ENCODE assay signal across 8 mouse cellular contexts in genomic region chr15:90223969-90224750, GRCm38 (mm10). TPM values are rescaled to one million over a fixed set of nuclear protein-coding genes. Genes with fewer than 3 reads are reported as not detected.
DNase-seq lines count a peak whose midpoint lies in the region; ATAC-seq and TF ChIP-seq lines count a peak whose summit lies in the region.

TSS of gene Alg10b (plus strand) at chr15:90224311.

- CTCF ChIA-PET in Patski (lab: Charles Lee) = interaction anchor here (3.0 kb wide), 1 partner anchor 13 kb away, joined by 8 read pairs; no protein-coding TSS in a partner anchor

- POLR2A ChIA-PET in Patski (lab: Charles Lee) = interaction anchor here (0.7 to 1.0 kb wide), 3 partner anchors 11 to 318 kb away, joined by 3 to 4 read pairs (median 4); no protein-coding TSS in a partner anchor

- peak within 1 kb of the TSS; percentile 74 for H3K4me2 ChIP-seq in hindbrain, embryonic 13.5 days

- DNase-seq in Patski (ENCODE audit: low read depth, low spot score) = peak; percentile 62
- peak; percentile 88 to 91 for DNase-seq in cerebellum, postnatal 14 days
- peak; percentile 64 to 70 for DNase-seq in frontal cortex, postnatal 14 days (ENCODE audit: low spot score in 2 of 2)
- peak; percentile 73 to 77 for DNase-seq in layer of hippocampus, postnatal 36 days
- DNase-seq in lung, postnatal 36 days = peak; percentile 91
- DNase-seq in retina, postnatal 1 day = peak; percentile 98
- DNase-seq in urinary bladder, adult 18-20 months (ENCODE audit: low spot score in 2 of 2) = peak; percentile 64 to 74

- H3K4me1 ChIP-seq in hindbrain, embryonic 13.5 days (replicated peaks) = peaks cover 24% of the 10 kb centered on the region

- no peak for TF ChIP-seq CTCF in Patski (IDR thresholded peaks at IDR 0.05)

- H3K36me3 ChIP-seq in hindbrain, embryonic 13.5 days = peaks cover 17% of the 10 kb centered on the region

- peak within 1 kb of the TSS; percentile 97 for H3K9ac ChIP-seq in hindbrain, embryonic 13.5 days

- peak within 1 kb of the TSS; percentile 85 for H3K4me3 ChIP-seq in hindbrain, embryonic 13.5 days

- under 1% methylated on average over 44 of the region's 59 CpGs for WGBS in hindbrain, embryonic 13.5 days

- H3K27ac ChIP-seq in hindbrain, embryonic 13.5 days = peak within 1 kb of the TSS; percentile 92

- in situ Hi-C loops in Patski (cut with MboI; ENCODE audit: low pct_unique_long_range_greater_than_20kb) = no loop called here

- H3K27me3 ChIP-seq in Patski = no peaks in the 10 kb centered on the region
- no peaks in the 10 kb centered on the region for H3K27me3 ChIP-seq in hindbrain, embryonic 13.5 days

- H3K9me3 ChIP-seq in hindbrain, embryonic 13.5 days = no peaks in the 10 kb centered on the region

- ATAC-seq in Patski = peak; percentile 99
- peak; percentile 100 for ATAC-seq in hindbrain, embryonic 13.5 days (ENCODE audit: low FRiP score)

RNA-seq across cellular contexts. Expression of gene Alg10b, which starts in this region (rescaled TPM):
- polyA plus RNA-seq in Patski (2021) = 38.8 TPM
- polyA plus RNA-seq in hindbrain, embryonic 13.5 days (2015; fragmentation: Nextera tagmentation; extraction: Ambion mirVana) = 44.4 and 45.9 TPM in 2 replicates
- 10 to 100 TPM; 29.8 to 32.1 TPM for total RNA-seq in layer of hippocampus, postnatal 36 days (2021)

Comparison
In these comparisons a context has a peak if more than half of its experiments do, and no peak if none do; other contexts are left out.
1. Peak in every context shown above with its lines: DNase-seq, ATAC-seq, H3K4me3 ChIP-seq and H3K27ac ChIP-seq.